Mouse (Mus musculus) limb, embryonic 11.5 days (tissue): ENCODE measurements around the gene Ccdc42. TPM values are rescaled to one million over a fixed set of nuclear protein-coding genes. Genes with fewer than 3 reads are reported as not detected.

Source experiments
- ATAC-seq: fragments of 200-750 bp; cut with Nextera tagmentation; 2 replicates; pipeline ENCODE4 v1.8.0; 2017; ENCODE audit warnings: low read depth; ENCODE audit not compliant: insufficient number of reproducible peaks, low FRiP score, low TSS enrichment
- DNase-seq: peaks from one replicate; pipeline ENCODE4 v3.0.0-alpha.2; 2015; ENCODE audit warnings: low spot score
- H3K27ac ChIP-seq: fragments of 300-500 bp; sonication (generic); replicated peaks from 2 replicates; pipeline ENCODE4 v1.5.1; 2014; ENCODE audit warnings: low read depth, mild to moderate bottlenecking, low read length
- H3K27me3 ChIP-seq: fragments of 300-500 bp; sonication (generic); 2 replicates; pipeline ENCODE4 v1.6.1; 2014; ENCODE audit warnings: mild to moderate bottlenecking, low read length, mixed read lengths; ENCODE audit not compliant: control insufficient read depth, insufficient read depth
- H3K36me3 ChIP-seq: fragments of 300-500 bp; sonication (generic); 2 replicates; pipeline ENCODE4 v1.6.1; 2014; ENCODE audit warnings: mild to moderate bottlenecking, low read length, moderate library complexity, mixed read lengths; ENCODE audit not compliant: control insufficient read depth, insufficient read depth
- H3K4me1 ChIP-seq: fragments of 300-500 bp; sonication (generic); 2 replicates; pipeline ENCODE4 v1.6.1; 2014; ENCODE audit warnings: low read length, mixed read lengths; ENCODE audit not compliant: control insufficient read depth, insufficient read depth
- H3K4me2 ChIP-seq: fragments of 300-500 bp; sonication (generic); 2 replicates; pipeline ENCODE4 v1.6.1; 2014; ENCODE audit warnings: low read depth, mild to moderate bottlenecking, moderate library complexity; ENCODE audit not compliant: severe bottlenecking
- H3K4me3 ChIP-seq: fragments of 300-500 bp; sonication (generic); 2 replicates; pipeline ENCODE4 v1.5.1; 2014; ENCODE audit warnings: low read depth, low read length
- H3K9ac ChIP-seq: fragments of 300-500 bp; sonication (generic); 2 replicates; pipeline ENCODE4 v1.6.1; 2014; ENCODE audit warnings: mild to moderate bottlenecking, low read length
- H3K9me3 ChIP-seq: fragments of 300-500 bp; sonication (generic); 2 replicates; pipeline ENCODE4 v1.6.1; 2016; ENCODE audit warnings: low read length; ENCODE audit not compliant: control insufficient read depth
- WGBS: fragments of 180-500 bp; shearing (Covaris S2); extraction: QIAGEN DNeasy Blood & Tissue Kit; methylation state at CpG from one replicate; pipeline ENCODE4 v1.1.7; 2014; 5-methylcytosine and 5-hydroxymethylcytosine counted together
- polyA plus RNA-seq: library from polyadenylated mRNA; unstranded; fragments of >200 nt; fragmentation: Nextera tagmentation; extraction: Ambion mirVana; gene quantifications from 2 replicates; pipeline ENCODE4 v1.2.1, GENCODE M21; 2014

Ccdc42 gene
- polyA plus RNA-seq, 1 experiment from 2014 or later: 1.4 TPM

GRCm38 (mm10) chr11:68613071-68613711, 26.4 kb downstream of the Ccdc42 start:
- Histone ChIP-seq H3K27me3 (no peaks in the 10 kb centered on the region), H3K36me3 (no peaks in the 10 kb centered on the region), H3K9me3 (no peaks in the 10 kb centered on the region), H3K9ac (no peak overlapping the region), H3K27ac (no peak overlapping the region; the same call in 1 of the 2 replicates), H3K4me1 (peaks cover 3% of the 10 kb centered on the region; the same call in 1 of the 2 replicates), H3K4me3 (no peak overlapping the region), H3K4me2 (no peak overlapping the region)
- ATAC-seq: no peak
- WGBS: 15% methylated on average over 5 of the region's 5 CpGs
- DNase-seq: peak; percentile 60

- WGBS: 63% methylated on average over 9 of the region's 9 CpGs
- Histone ChIP-seq H3K4me3 (no peak overlapping the region), H3K9me3 (no peaks in the 10 kb centered on the region), H3K27me3 (no peaks in the 10 kb centered on the region), H3K9ac (no peak overlapping the region), H3K36me3 (no peaks in the 10 kb centered on the region), H3K4me2 (no peak overlapping the region), H3K4me1 (peaks cover 4% of the 10 kb centered on the region; the same call in 1 of the 2 replicates), H3K27ac (no peak overlapping the region)
- DNase-seq (no peak), ATAC-seq (no peak)
These were observed 35.9 kb downstream of the Ccdc42 start for GRCm38 (mm10) chr11:68622751-68623150.

- Histone ChIP-seq H3K9ac (no peak overlapping the region), H3K4me3 (peak overlapping the region; percentile 20; the same call in 1 of the 2 replicates), H3K4me1 (peaks cover 4% of the 10 kb centered on the region; the same call in 1 of the 2 replicates), H3K27ac (no peak overlapping the region), H3K4me2 (peak overlapping the region; percentile 55), H3K9me3 (no peaks in the 10 kb centered on the region), H3K36me3 (no peaks in the 10 kb centered on the region), H3K27me3 (no peaks in the 10 kb centered on the region)
- peak; percentile 89 for ATAC-seq
- peak; percentile 77 for DNase-seq
- 4% methylated on average over 14 of the region's 14 CpGs for WGBS
These were observed 36.5 kb downstream of the Ccdc42 start for GRCm38 (mm10) chr11:68623225-68623870.

- H3K9me3 ChIP-seq: no peaks in the 10 kb centered on the region
- H3K4me2 ChIP-seq: peak overlapping the region; percentile 55
- no peaks in the 10 kb centered on the region for H3K36me3 ChIP-seq
- peaks cover 4% of the 10 kb centered on the region; the same call in 1 of the 2 replicates for H3K4me1 ChIP-seq
- peak overlapping the region; percentile 20; the same call in 1 of the 2 replicates for H3K4me3 ChIP-seq
- DNase-seq (no peak), ATAC-seq (no peak)
- 4% methylated on average over 5 of the region's 5 CpGs for WGBS
- no peak overlapping the region for H3K9ac ChIP-seq
- no peaks in the 10 kb centered on the region for H3K27me3 ChIP-seq
- H3K27ac ChIP-seq: no peak overlapping the region
These were observed 37.0 kb downstream of the Ccdc42 start for GRCm38 (mm10) chr11:68623871-68624258.

GRCm38 (mm10) chr11:68631611-68632316, 44.9 kb downstream of the Ccdc42 start:
- Histone ChIP-seq H3K4me2 (no peak overlapping the region), H3K4me1 (peaks cover 6% of the 10 kb centered on the region; the same call in 1 of the 2 replicates), H3K9me3 (no peaks in the 10 kb centered on the region), H3K36me3 (no peaks in the 10 kb centered on the region), H3K9ac (no peak overlapping the region), H3K4me3 (no peak overlapping the region), H3K27ac (no peak overlapping the region), H3K27me3 (no peaks in the 10 kb centered on the region)
- DNase-seq (no peak), ATAC-seq (no peak)
- WGBS: 95% methylated on average over 17 of the region's 17 CpGs

GRCm38 (mm10) chr11:68637861-68638615, 51.2 kb downstream of the Ccdc42 start:
- ATAC-seq (peak; percentile 91), DNase-seq (peak; percentile 74)
- Histone ChIP-seq H3K27ac (peak overlapping the region; percentile 98), H3K4me3 (no peak overlapping the region), H3K9me3 (no peaks in the 10 kb centered on the region), H3K4me2 (0 out of 2 replicates have a peak overlapping the region, but pooled peaks have one; percentile 18), H3K4me1 (peaks cover 17% of the 10 kb centered on the region; the same call in 1 of the 2 replicates), H3K36me3 (no peaks in the 10 kb centered on the region), H3K27me3 (no peaks in the 10 kb centered on the region), H3K9ac (peak overlapping the region; percentile 34; the same call in 1 of the 2 replicates)
- WGBS: 12% methylated on average over 10 of the region's 10 CpGs

GRCm38 (mm10) chr11:68641361-68641760, 54.5 kb downstream of the Ccdc42 start:
- Histone ChIP-seq H3K9ac (no peak overlapping the region), H3K4me2 (no peak overlapping the region), H3K27ac (no peak overlapping the region), H3K36me3 (no peaks in the 10 kb centered on the region), H3K27me3 (no peaks in the 10 kb centered on the region), H3K4me1 (peaks cover 12% of the 10 kb centered on the region; the same call in 1 of the 2 replicates), H3K9me3 (no peaks in the 10 kb centered on the region), H3K4me3 (no peak overlapping the region)
- DNase-seq (no peak), ATAC-seq (no peak)
- 86% methylated on average over 5 of the region's 5 CpGs for WGBS

- no peak overlapping the region for H3K4me2 ChIP-seq
- DNase-seq: no peak
- WGBS: 65% methylated on average over 6 of the region's 6 CpGs
- no peak for ATAC-seq
- H3K36me3 ChIP-seq: no peaks in the 10 kb centered on the region
- H3K27me3 ChIP-seq: no peaks in the 10 kb centered on the region
- H3K9me3 ChIP-seq: no peaks in the 10 kb centered on the region
- no peak overlapping the region for H3K27ac ChIP-seq
- H3K4me1 ChIP-seq: no peaks in the 10 kb centered on the region
- no peak overlapping the region for H3K4me3 ChIP-seq
- H3K9ac ChIP-seq: no peak overlapping the region
These were observed 58.0 kb downstream of the Ccdc42 start for GRCm38 (mm10) chr11:68644781-68645180.
